Mouse (Mus musculus): ENCODE measurements around the gene Trim65.

The Trim65 gene

DNA sequence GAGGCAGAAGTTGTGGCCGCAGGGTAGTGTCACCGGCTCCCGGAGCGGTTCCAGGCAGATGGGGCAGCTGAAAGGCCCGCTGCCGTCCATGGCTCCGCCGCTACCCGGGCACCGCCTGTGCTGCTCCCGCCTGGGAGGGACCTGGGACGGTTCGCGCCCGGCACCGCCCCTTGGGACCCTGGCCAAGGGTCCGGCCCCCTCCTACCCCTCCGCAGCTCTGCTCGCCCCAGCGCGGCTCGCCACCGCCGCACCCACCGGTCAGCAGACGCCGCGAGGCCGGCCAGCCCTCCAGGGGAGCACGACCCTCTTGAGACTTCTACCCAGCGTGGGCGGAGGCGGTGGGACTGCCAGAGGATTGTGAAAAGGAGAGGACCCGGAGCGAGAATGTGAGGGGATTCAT lies 20.8 kb downstream of the Trim65 start:
- in situ Hi-C loops (cut with MboI, MseI), result loop anchor here (10.0 kb wide), 1 partner anchor 345 kb away; no protein-coding TSS in a partner anchor

DNA sequence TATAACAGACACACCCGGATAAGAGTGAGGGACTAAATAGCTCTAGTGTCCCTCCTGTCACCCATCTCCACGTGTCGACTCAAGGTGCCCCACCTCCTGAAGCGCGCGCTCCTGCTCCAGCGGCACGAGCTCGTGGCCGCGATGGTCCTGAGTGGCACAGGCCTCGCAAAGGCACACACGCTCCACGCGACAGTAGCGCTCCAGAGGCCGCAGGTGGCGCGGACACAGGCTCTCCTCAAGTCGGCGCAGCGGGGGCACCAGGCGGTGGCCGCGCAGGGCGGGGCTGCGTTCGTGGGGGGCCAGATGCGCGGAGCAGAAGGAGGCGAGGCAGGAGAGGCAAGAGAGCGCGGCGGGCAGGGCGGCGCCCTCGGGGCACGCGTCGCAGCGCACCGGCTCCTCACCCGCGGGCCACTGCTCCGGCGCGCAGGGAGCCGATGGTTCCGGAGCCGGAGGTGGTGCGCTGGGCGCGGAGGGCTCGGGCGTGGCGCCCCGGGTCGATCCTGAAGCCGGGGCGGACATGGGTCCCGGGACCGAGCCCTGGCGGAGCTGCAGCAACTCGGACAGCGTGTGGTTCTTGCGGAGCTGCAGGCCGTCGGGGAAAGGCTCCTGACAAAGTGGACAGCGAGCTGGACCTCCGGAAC lies 21.4 kb downstream of the Trim65 start:
- in situ Hi-C loops (cut with MboI, MseI), result loop anchor here (10.0 kb wide), 1 partner anchor 345 kb away; no protein-coding TSS in a partner anchor

- in situ Hi-C loops (cut with MboI, MseI), result no loop called here
Measured at GRCm38 (mm10) chr11:116108464-116109137, 22.3 kb downstream of the Trim65 start.

- in situ Hi-C loops (cut with MboI, MseI), result no loop called here
Measured at GRCm38 (mm10) chr11:116107777-116108285, 23.1 kb downstream of the Trim65 start.

- in situ Hi-C loops (cut with MboI, MseI), result no loop called here
Measured at GRCm38 (mm10) chr11:116106963-116107776, 23.8 kb downstream of the Trim65 start.

DNA sequence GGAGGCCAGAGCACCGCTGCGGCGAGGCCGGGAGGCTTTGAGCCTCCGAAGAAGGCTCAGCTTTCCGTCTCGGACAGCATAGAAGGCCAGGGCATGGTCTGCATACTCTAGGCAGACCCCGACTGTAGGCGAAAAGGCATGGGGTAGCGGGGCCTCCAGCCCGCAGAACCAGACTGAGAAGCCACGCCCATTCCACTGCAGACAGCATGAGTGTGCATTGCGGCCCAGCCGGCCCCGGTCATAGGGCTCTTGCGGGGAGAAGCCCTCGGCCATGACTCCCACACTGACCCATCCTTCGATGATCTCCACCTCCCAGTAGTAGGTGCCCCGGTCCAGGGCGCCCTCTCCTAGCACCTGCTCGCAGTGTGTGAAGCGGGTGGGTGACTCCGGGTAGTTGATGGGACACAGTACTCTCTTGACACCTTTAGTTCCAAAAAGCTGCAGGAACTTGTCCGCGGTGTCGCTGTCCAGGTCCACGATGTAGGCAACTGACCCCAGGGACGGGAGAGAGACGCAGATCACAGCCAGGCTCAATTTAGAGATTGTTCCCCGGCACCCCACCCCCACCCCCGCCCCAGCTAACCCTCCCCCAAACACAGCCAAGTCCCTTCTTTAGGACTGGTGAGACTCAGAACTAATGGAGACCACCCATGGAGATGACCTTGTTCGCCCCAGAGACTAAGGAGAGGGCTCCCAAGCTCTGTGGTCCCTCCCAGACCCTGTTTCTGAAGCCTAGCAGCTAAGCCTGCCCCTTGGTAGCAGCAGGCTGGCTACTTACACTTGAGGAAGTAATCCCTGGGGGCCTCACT lies 24.6 kb downstream of the Trim65 start:
- in situ Hi-C loops (cut with MboI, MseI), result no loop called here

DNA sequence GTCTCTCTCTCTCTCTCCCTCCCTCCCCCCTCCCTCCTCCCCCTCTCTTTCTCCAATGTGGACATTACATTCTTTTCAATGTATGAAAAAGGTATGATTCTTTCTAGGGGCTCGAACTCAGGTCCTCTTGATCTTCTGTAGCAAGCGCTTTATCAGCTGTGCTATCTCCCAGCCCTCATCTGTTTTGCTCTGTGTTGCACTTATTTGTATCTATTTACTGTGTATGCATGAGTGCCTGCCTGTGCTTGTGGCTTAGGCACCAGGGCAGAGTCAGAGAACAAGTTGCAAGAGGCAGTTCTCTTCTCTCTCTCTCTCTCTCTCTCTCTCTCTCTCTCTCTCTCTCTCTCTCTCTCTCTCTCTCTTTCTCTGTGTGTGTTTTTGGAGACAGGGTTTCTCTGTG lies 25.9 kb downstream of the Trim65 start:
- in situ Hi-C loops (cut with MboI, MseI), result no loop called here

GRCm38 (mm10) chr11:116104006-116104646 lies 26.8 kb downstream of the Trim65 start:
- in situ Hi-C loops (cut with MboI, MseI), result no loop called here

DNA sequence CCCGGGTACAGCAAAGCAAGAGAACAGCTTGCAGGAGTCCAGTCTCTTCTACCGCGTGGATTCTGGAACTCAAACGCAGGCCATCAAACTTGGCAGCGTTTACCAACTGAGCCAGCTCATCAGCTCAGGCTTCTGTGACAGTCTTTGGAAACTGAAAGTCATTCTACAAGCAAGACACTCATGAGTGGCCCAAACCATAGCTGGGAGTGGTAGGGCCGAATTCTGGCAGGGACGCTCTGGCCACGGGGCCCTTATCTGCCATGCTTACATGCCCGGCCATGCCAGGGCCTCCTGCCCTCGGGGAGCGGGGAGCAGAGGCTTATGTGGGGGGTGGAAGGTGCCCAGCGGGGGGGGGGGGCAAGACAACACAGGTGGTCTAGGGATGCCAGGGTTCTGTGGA lies 27.4 kb downstream of the Trim65 start:
- in situ Hi-C loops (cut with MboI, MseI), result no loop called here

GRCm38 (mm10) chr11:116102472-116102871 lies 28.5 kb downstream of the Trim65 start:
- in situ Hi-C loops (cut with MboI, MseI), result no loop called here

DNA sequence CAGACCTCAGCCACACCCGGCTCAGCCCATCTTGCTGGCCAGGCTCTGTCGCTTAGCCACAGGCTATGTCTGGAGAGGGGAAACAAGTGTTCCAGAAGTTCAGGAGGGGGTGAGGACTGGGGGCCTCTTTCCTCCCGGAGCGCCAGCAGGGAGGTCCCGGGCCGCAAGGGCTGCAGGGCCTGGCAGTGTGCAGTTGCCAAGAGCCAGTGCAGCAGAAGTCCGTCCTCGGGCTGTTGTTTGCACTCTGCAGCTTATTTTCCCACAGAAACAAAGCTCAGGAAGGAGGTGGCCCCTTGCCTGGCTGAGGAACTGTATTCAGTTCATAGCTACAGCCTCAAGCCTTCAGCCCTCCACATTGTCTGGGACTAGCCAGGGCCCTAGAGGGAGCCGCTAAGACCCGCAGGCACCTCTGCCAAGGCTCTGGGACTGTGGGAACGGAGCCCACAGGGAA lies 29.0 kb downstream of the Trim65 start:
- in situ Hi-C loops (cut with MboI, MseI), result no loop called here

DNA sequence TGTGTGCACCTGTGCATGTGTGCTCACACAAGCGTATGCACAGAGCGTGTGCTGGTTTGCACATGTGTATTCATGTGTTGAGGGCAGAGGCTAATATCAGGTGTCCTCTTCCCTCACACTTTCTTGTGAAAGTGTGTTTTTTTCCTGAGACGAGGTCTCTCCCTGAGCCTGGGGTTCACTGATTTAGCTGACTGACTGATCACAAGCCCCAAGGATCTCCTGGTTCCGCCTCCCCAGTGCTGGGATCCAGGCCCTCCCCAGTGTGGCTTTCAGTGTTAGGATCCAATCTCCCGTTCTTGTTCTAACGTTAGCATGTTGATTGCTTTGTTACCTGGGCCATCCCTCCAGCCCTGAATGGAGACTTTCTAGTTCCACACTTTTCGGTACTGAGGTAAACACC lies 30.1 kb downstream of the Trim65 start:
- in situ Hi-C loops (cut with MboI, MseI), result no loop called here

- in situ Hi-C loops (cut with MboI, MseI), result no loop called here
Measured at GRCm38 (mm10) chr11:116100385-116100784, 30.5 kb downstream of the Trim65 start.

DNA sequence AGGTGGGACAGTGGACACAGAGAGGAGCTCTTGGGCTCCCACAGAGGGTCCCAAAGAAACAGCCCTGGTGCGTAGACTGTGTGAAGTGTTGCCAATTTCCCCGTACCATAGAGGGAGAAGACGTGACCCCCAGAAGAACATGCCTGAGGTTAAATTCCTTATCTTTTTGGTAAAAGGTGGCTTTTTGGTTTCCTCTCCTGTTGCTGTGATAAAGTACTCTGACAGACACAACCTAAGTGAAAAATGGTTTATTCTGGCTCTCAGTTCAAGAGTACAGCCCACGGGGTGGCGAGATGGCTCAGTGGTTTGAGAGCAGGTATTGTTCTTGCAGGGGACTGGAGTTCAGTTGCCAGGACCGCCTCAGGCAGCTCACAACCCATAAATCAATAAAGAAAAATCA lies 31.5 kb downstream of the Trim65 start:
- in situ Hi-C loops (cut with MboI, MseI), result no loop called here

DNA sequence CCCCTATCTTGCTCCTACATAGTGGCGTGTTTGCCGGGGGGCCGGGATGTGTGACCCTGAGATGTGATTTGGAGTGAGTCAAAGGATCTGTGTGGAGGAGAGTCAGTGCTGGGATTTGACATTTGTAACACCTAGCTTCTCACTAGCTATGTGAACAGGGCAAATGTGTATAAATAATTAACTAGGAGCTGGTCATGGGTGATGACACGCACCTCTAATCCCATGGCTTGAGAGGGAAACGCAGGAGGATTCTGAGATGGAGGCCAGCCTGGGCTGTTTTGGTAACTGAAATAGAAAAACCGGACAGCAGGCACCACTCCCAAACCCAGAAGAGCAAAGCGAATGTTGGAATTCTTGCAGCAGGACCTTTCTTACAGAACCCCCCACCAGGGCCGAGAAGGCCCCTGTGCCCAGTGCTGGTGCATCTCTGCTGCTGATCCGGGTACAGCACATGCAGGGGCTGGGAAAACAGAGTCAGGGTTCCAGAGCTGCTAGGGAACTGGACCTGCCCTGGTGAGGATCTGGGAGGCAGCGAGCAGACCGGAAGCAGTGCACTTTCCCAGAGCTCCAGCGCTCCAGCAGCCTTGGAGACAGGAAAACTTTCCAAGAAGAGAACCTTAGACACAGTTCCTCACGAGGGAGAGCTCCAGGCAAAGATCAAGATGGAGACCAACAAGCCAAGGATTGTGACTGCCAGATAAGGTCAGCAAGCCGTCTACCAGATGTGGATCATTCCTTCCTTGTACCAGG lies 32.0 kb downstream of the Trim65 start:
- in situ Hi-C loops (cut with MboI, MseI), result no loop called here

DNA sequence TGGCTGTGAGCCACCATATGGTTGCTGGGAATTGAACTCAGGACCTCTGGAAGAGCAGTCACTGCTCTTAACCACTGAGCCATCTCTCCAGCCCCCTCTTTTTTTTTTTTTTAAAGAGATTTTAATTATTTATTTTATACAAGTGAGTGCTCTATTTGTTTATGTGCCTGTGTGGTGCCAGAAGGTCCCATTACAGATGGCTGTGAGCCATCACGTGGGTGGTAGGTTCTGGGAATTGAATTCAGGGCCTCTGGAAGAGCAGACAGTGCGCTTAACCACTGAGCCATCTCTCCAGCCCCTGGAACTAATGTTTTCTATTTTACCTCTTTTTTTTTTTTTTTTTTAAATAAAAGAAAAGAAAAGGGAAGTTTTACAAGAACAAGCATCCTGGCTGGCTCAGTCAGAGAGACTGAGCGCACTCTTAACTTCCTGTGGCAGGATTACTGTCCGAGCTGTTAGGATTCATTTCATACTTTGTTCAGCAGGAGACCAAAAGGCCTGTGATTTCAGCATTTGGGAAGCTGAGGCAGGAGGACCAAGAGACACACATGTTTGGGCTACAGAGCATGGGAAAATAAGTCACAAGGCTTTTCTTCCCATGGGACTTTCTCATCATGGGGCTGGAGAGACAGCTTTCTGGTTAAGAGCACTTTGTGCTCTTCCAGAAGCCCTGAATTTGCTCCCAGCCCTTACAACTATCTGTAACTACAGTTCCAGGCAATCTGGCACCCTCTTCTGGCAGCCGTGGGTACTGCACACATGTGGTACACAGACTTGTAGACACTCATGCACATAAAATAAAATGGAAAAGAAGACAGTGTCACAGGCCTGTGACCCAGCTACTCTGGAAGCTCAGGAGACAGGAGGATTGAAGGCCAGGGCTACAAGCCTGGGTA lies 34.5 kb downstream of the Trim65 start:
- in situ Hi-C loops (cut with MboI, MseI), result no loop called here

- in situ Hi-C loops (cut with MboI, MseI), result no loop called here
Measured at GRCm38 (mm10) chr11:116095573-116095972, 35.4 kb downstream of the Trim65 start.

DNA sequence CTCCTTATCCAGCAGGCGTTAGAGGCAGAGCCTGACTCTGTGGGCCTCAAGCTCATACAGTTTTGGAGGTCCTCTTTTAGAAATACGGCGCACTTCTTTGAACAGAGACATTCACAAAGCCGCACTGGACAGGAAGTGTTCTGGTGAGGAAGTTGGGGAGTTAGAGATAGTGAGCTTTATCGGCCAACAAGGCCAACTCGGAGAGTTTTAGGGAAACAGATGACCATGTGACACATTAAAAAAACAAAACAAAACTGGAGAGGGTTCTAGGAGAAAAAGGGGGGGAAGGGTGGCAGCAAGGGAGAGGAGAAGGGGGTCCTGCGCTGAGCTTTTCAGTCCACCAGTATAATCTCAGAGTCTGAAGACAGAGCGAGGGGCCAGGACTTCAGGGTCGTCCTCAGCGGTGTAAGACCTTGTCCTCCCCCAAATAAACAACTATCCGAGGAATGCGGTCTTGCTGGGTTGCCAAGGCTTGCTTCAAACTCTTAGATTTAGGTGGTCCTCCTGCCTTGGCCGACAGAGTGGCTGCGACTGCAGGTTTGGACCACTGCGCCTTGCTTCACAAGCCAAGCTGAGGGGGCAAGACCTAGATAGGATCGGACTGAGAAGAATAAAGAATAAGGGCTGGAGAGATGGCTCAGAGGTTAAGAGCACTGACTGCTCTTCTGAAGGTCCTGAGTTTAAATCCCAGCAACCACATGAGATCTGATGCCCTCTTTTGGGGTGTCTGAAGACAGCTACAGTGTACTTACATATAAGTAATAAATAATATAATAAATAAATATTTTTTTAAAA lies 37.0 kb downstream of the Trim65 start:
- in situ Hi-C loops (cut with MboI, MseI), result no loop called here
